Mouse (Mus musculus): ENCODE data around the gene Cry1. TPM values are rescaled to one million over a fixed set of nuclear protein-coding genes. Genes with fewer than 3 reads are reported as not detected.

The Cry1 gene
- polyA plus RNA-seq, 2 experiments = 18.2 to 32.3 TPM

DNA sequence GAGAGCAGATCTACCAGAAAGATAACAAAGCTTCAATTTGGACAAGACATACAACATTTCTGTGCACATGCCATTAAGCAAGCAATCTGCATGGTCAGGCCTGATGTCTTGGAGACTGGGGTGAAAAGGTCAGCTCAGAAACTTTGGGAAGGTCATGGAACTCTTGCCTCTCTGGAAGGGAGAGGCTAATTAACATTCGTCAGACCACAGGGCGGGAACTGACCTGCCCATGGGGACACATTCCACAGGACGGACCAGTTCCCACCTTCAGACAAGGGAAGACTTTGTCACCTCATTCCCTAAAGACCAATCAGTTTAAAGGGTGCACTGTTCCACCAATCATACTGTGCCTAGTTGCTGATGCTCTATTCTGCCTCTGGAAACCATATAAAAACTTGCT lies 25.3 kb upstream of the Cry1 start:
- Histone ChIP-seq H3K4me2 (replicated peaks; ENCODE audit: low read depth, low read length, severe bottlenecking) (no peak overlapping the region), H3K4me1 (ENCODE audit: control insufficient read depth, insufficient read depth, low read length) (no peaks in the 10 kb centered on the region), H3K36me3 (ENCODE audit: control insufficient read depth, insufficient read depth, low read length) (no peaks in the 10 kb centered on the region), H3K9ac (ENCODE audit: low read depth, low read length, severe bottlenecking) (no peak overlapping the region), H3K27ac (replicated peaks; ENCODE audit: low read depth, low read length) (no peak overlapping the region), H3K27me3 (ENCODE audit: control insufficient read depth, insufficient read depth, low read length) (no peaks in the 10 kb centered on the region), H3K9me3 (ENCODE audit: control insufficient read depth, low read length) (0 out of 2 replicates have a peak, but pooled peaks cover 6% of the 10 kb centered on the region), H3K4me3 (replicated peaks; ENCODE audit: low read length) (no peak overlapping the region)
- ATAC-seq (ENCODE audit: low FRiP score, low read depth) (no peak), DNase-seq (ENCODE audit: low spot score) (no peak)
- 65% methylated on average over 3 of the region's 3 CpGs for WGBS
- TF ChIP-seq POLR2A (IDR thresholded peaks at IDR 0.05; ENCODE audit: borderline replicate concordance, extremely low read depth, insufficient read depth, insufficient read length) = no peak

DNA sequence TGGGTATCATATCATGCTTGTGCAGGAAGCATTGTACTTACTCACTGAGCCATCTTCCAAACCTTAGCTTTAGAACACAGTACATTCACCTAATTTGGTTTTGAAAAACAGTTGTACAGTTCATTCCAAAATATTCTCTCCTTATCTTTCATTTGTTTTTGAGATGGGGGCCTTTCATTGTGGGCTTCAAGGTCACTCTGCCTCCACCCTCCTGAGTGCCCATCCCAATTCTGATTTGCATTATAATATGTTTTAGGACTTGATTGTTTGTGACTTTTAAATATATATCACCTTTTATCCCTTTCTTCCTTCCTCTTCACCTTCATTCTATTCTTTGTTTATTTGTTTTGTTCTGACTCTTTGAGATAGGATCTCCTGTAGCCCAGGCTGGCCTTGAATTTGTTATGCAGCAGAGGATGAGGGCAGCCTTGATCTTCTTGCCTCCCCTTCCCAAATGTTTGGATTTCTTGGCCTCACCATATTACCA lies 24.3 kb upstream of the Cry1 start:
- H3K4me3 ChIP-seq (replicated peaks; ENCODE audit: low read length) = no peak overlapping the region
- no peak overlapping the region for H3K9ac ChIP-seq (ENCODE audit: low read depth, low read length, severe bottlenecking)
- H3K9me3 ChIP-seq (ENCODE audit: control insufficient read depth, low read length) = 0 out of 2 replicates have a peak, but pooled peaks cover 6% of the 10 kb centered on the region
- H3K4me1 ChIP-seq (ENCODE audit: control insufficient read depth, insufficient read depth, low read length) = no peaks in the 10 kb centered on the region
- H3K27me3 ChIP-seq (ENCODE audit: control insufficient read depth, insufficient read depth, low read length) = no peaks in the 10 kb centered on the region
- ATAC-seq (ENCODE audit: low FRiP score, low read depth) = no peak
- TF ChIP-seq POLR2A (IDR thresholded peaks at IDR 0.05; ENCODE audit: borderline replicate concordance, extremely low read depth, insufficient read depth, insufficient read length) = no peak
- no peaks in the 10 kb centered on the region for H3K36me3 ChIP-seq (ENCODE audit: control insufficient read depth, insufficient read depth, low read length)
- H3K4me2 ChIP-seq (replicated peaks; ENCODE audit: low read depth, low read length, severe bottlenecking) = no peak overlapping the region
- no peak overlapping the region for H3K27ac ChIP-seq (replicated peaks; ENCODE audit: low read depth, low read length)
- DNase-seq (ENCODE audit: low spot score) = no peak

DNA sequence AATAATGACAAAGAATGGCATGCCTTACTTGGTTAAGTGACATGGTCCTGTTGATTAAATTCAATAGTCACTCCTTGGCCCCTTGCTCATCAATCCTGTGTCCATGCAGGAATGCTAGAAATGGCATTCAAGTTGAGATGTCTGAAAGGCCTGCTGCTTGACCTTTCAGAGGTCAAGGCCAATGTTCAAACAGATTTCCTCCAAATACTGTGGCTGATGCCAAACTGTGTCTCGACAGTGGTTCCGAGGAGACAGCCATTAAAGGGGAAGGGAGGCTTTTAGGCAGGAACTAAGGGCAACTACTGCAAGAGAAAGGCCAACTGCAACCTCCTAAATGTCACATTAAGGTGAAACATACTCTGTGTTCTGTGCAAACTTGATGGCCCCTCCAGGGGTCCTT lies 20.5 kb upstream of the Cry1 start:
- no peaks in the 10 kb centered on the region for H3K36me3 ChIP-seq (ENCODE audit: control insufficient read depth, insufficient read depth, low read length)
- no peak overlapping the region for H3K4me2 ChIP-seq (replicated peaks; ENCODE audit: low read depth, low read length, severe bottlenecking)
- H3K27ac ChIP-seq (replicated peaks; ENCODE audit: low read depth, low read length) = no peak overlapping the region
- H3K4me3 ChIP-seq (replicated peaks; ENCODE audit: low read length) = no peak overlapping the region
- H3K27me3 ChIP-seq (ENCODE audit: control insufficient read depth, insufficient read depth, low read length) = no peaks in the 10 kb centered on the region
- no peak for TF ChIP-seq POLR2A (IDR thresholded peaks at IDR 0.05; ENCODE audit: borderline replicate concordance, extremely low read depth, insufficient read depth, insufficient read length)
- H3K4me1 ChIP-seq (ENCODE audit: control insufficient read depth, insufficient read depth, low read length) = no peaks in the 10 kb centered on the region
- ATAC-seq (ENCODE audit: low FRiP score, low read depth) (no peak), DNase-seq (ENCODE audit: low spot score) (no peak)
- H3K9me3 ChIP-seq (ENCODE audit: control insufficient read depth, low read length) = no peaks in the 10 kb centered on the region
- no peak overlapping the region for H3K9ac ChIP-seq (ENCODE audit: low read depth, low read length, severe bottlenecking)
- WGBS = 23% methylated on average over 2 of the region's 2 CpGs

DNA sequence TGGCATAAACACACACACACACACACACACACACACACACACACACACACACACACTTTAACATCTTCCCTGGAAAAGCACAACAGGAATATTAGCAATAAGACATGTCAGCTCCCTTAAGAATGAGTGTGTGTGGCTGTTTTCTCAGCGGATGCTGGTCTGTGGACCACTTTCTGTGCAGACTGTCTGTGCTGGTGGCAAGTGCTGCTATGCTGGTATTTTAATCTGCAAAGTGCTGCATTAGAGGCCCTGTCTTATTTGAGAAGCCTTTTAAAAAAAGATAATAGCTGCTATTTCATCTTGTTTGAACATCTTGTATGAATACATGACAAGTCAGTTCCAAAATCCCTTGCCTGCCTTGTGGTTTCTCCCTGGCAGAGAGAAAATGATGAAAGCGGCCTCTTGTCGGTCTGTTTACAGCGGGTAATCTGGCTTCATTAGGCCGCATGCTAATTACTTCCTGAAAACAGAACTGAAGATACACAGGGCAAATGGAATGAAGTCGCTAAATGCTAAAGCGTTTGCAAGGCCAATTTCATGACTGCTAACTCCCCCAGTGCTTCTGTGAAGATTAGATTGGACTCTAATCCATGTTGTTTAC lies 19.5 kb upstream of the Cry1 start:
- no peak overlapping the region for H3K4me2 ChIP-seq (replicated peaks; ENCODE audit: low read depth, low read length, severe bottlenecking)
- no peaks in the 10 kb centered on the region for H3K9me3 ChIP-seq (ENCODE audit: control insufficient read depth, low read length)
- no peaks in the 10 kb centered on the region for H3K27me3 ChIP-seq (ENCODE audit: control insufficient read depth, insufficient read depth, low read length)
- H3K4me1 ChIP-seq (ENCODE audit: control insufficient read depth, insufficient read depth, low read length) = no peaks in the 10 kb centered on the region
- WGBS = 23% methylated on average over 7 of the region's 7 CpGs
- no peak overlapping the region for H3K27ac ChIP-seq (replicated peaks; ENCODE audit: low read depth, low read length)
- no peak overlapping the region for H3K9ac ChIP-seq (ENCODE audit: low read depth, low read length, severe bottlenecking)
- H3K4me3 ChIP-seq (replicated peaks; ENCODE audit: low read length) = no peak overlapping the region
- no peak for DNase-seq (ENCODE audit: low spot score)
- TF ChIP-seq POLR2A (IDR thresholded peaks at IDR 0.05; ENCODE audit: borderline replicate concordance, extremely low read depth, insufficient read depth, insufficient read length) = no peak
- ATAC-seq (ENCODE audit: low FRiP score, low read depth) = no peak
- H3K36me3 ChIP-seq (ENCODE audit: control insufficient read depth, insufficient read depth, low read length) = no peaks in the 10 kb centered on the region

DNA sequence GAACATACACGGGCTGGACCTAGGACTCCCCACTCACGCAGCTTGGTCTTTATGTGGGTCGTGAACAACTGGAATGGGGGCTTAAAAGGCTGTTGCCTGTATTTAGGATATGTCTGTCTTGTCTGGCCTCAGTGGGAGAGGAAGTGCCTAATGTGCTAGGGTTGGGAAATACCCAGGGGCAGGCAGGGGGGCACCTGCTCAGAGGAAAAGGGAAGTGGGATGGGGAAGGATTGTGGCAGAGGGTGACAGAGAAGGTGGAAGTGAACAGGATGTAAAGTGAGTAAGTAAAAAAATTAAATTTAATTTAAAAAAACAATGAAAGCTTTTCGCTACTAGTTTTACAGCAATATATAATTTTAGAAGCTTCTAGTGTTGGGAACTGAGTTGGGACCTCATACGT lies 9.7 kb upstream of the Cry1 start:
- Histone ChIP-seq H3K36me3 (ENCODE audit: control insufficient read depth, insufficient read depth, low read length) (no peaks in the 10 kb centered on the region), H3K4me2 (replicated peaks; ENCODE audit: low read depth, low read length, severe bottlenecking) (no peak overlapping the region), H3K9me3 (ENCODE audit: control insufficient read depth, low read length) (no peaks in the 10 kb centered on the region), H3K9ac (ENCODE audit: low read depth, low read length, severe bottlenecking) (no peak overlapping the region), H3K27me3 (ENCODE audit: control insufficient read depth, insufficient read depth, low read length) (no peaks in the 10 kb centered on the region), H3K27ac (replicated peaks; ENCODE audit: low read depth, low read length) (no peak overlapping the region), H3K4me3 (replicated peaks; ENCODE audit: low read length) (no peak overlapping the region), H3K4me1 (ENCODE audit: control insufficient read depth, insufficient read depth, low read length) (no peaks in the 10 kb centered on the region)
- TF ChIP-seq POLR2A (IDR thresholded peaks at IDR 0.05; ENCODE audit: borderline replicate concordance, extremely low read depth, insufficient read depth, insufficient read length) = no peak
- DNase-seq (ENCODE audit: low spot score) = no peak
- ATAC-seq (ENCODE audit: low FRiP score, low read depth) = no peak
- 69% methylated on average over 5 of the region's 5 CpGs for WGBS

Data from limb, embryonic 14.5 days (tissue).